Mouse (Mus musculus) limb, embryonic 14.5 days (tissue): ENCODE data around the gene Gbp3. TPM values are rescaled to one million over a fixed set of nuclear protein-coding genes. Genes with fewer than 3 reads are reported as not detected.
"Not testable (repeated sequence)": the region's sequence is repeated elsewhere in the genome, so short reads cannot be mapped to it uniquely, and the experiment has no call there.

ENCODE experiments used
- ATAC-seq: fragments of 200-750 bp; cut with Nextera tagmentation; 2 replicates; pipeline ENCODE4 v1.8.0; 2017; ENCODE audit warnings: low read depth, moderate number of reproducible peaks, moderate TSS enrichment; ENCODE audit not compliant: low FRiP score
- DNase-seq: peaks from one replicate; pipeline ENCODE4 v3.0.0-alpha.2; 2015; ENCODE audit warnings: low spot score
- H3K27ac ChIP-seq: fragments of 300-500 bp; sonication (generic); replicated peaks from 2 replicates; pipeline ENCODE4 v1.5.1; 2014; ENCODE audit warnings: low read depth, mild to moderate bottlenecking, low read length, moderate library complexity, mixed read lengths
- H3K27me3 ChIP-seq: fragments of 300-500 bp; sonication (generic); 2 replicates; pipeline ENCODE4 v1.6.1; 2014; ENCODE audit warnings: low read length, mixed read lengths; ENCODE audit not compliant: control insufficient read depth, insufficient read depth
- H3K36me3 ChIP-seq: fragments of 300-500 bp; sonication (generic); 2 replicates; pipeline ENCODE4 v1.6.1; 2014; ENCODE audit warnings: mild to moderate bottlenecking, low read length, moderate library complexity, mixed read lengths; ENCODE audit not compliant: control insufficient read depth, insufficient read depth
- H3K4me1 ChIP-seq: fragments of 300-500 bp; sonication (generic); 2 replicates; pipeline ENCODE4 v1.6.1; 2014; ENCODE audit warnings: antibody characterized with exemption, low read length, mixed read lengths; ENCODE audit not compliant: control insufficient read depth, insufficient read depth
- H3K4me2 ChIP-seq: fragments of 300-500 bp; sonication (generic); replicated peaks from 2 replicates; pipeline ENCODE4 v1.6.1; 2014; ENCODE audit warnings: low read depth, mild to moderate bottlenecking, low read length, moderate library complexity; ENCODE audit not compliant: severe bottlenecking
- H3K4me3 ChIP-seq: fragments of 300-500 bp; sonication (generic); replicated peaks from 2 replicates; pipeline ENCODE4 v1.5.1; 2014; ENCODE audit warnings: low read length
- H3K9ac ChIP-seq: fragments of 300-500 bp; sonication (generic); 2 replicates; pipeline ENCODE4 v1.6.1; 2014; ENCODE audit warnings: mild to moderate bottlenecking, low read depth, low read length, moderate library complexity; ENCODE audit not compliant: severe bottlenecking
- H3K9me3 ChIP-seq: fragments of 300-500 bp; sonication (generic); 2 replicates; pipeline ENCODE4 v1.6.1; 2016; ENCODE audit warnings: low read length; ENCODE audit not compliant: control insufficient read depth
- POLR2A ChIP-seq: fragments of 200-500 bp; IDR thresholded peaks from 2 replicates; pipeline ENCODE4 v1.8.0; 2012; ENCODE audit warnings: inconsistent platforms, mild to moderate bottlenecking, moderate library complexity, borderline replicate concordance; ENCODE audit not compliant: insufficient read depth, insufficient read length; ENCODE audit errors: extremely low read depth
- WGBS: fragments of 180-500 bp; shearing (Covaris S2); extraction: QIAGEN DNeasy Blood & Tissue Kit; methylation state at CpG from one replicate; pipeline ENCODE4 v1.1.7; 2014; 5-methylcytosine and 5-hydroxymethylcytosine counted together
- polyA plus RNA-seq, 2 experiments: library from polyadenylated mRNA; depleted of rRNA in 1 of 2; stranded (reverse) in 1 of 2; unstranded in 1 of 2; fragments of >200 nt; fragmentation: Nextera tagmentation in 1 of 2; extraction: Ambion mirVana in 1 of 2; gene quantifications; 2 replicates each; pipeline versions ENCODE4 v1.2.1 to v1.2.3; 2012 to 2014

Gene Gbp3
- polyA plus RNA-seq, 2 experiments = 0.65 to 0.69 TPM

GRCm38 (mm10) chr3:142533185-142533584, 26.6 kb upstream of the Gbp3 start:
- H3K4me3 ChIP-seq = no peak overlapping the region
- no peak for DNase-seq
- H3K9me3 ChIP-seq = no peaks in the 10 kb centered on the region
- no peaks in the 10 kb centered on the region for H3K4me1 ChIP-seq
- no peak overlapping the region for H3K9ac ChIP-seq
- H3K27ac ChIP-seq = no peak overlapping the region
- 0 out of 2 replicates have a peak, but pooled peaks cover 4% of the 10 kb centered on the region for H3K27me3 ChIP-seq
- no peak for TF ChIP-seq POLR2A
- H3K36me3 ChIP-seq = no peaks in the 10 kb centered on the region
- H3K4me2 ChIP-seq = no peak overlapping the region
- no peak for ATAC-seq
- WGBS = 85% methylated on average over 3 of the region's 3 CpGs

GRCm38 (mm10) chr3:142535667-142536066, 24.2 kb upstream of the Gbp3 start:
- ATAC-seq = no peak
- H3K27ac ChIP-seq = no peak overlapping the region

GRCm38 (mm10) chr3:142541391-142541790, 18.4 kb upstream of the Gbp3 start:
- Histone ChIP-seq H3K9me3 (no peaks in the 10 kb centered on the region), H3K9ac (no peak overlapping the region), H3K36me3 (no peaks in the 10 kb centered on the region), H3K4me3 (no peak overlapping the region), H3K27me3 (no peaks in the 10 kb centered on the region), H3K27ac (no peak overlapping the region), H3K4me1 (no peaks in the 10 kb centered on the region), H3K4me2 (no peak overlapping the region)
- 84% methylated on average over 6 of the region's 6 CpGs for WGBS
- no peak for TF ChIP-seq POLR2A
- no peak for ATAC-seq
- no peak for DNase-seq

More at GRCm38 (mm10) chr3:142535667-142536066, 24.2 kb upstream of the Gbp3 start:
- H3K36me3 ChIP-seq = no peaks in the 10 kb centered on the region
- 64% methylated on average over 1 of the region's 1 CpGs for WGBS
- DNase-seq = no peak
- no peaks in the 10 kb centered on the region for H3K9me3 ChIP-seq
- no peak overlapping the region for H3K4me2 ChIP-seq
- TF ChIP-seq POLR2A = no peak
- H3K27me3 ChIP-seq = 0 out of 2 replicates have a peak, but pooled peaks cover 4% of the 10 kb centered on the region
- H3K4me1 ChIP-seq = no peaks in the 10 kb centered on the region
- H3K9ac ChIP-seq = no peak overlapping the region
- H3K4me3 ChIP-seq = no peak overlapping the region

GRCm38 (mm10) chr3:142542776-142543175, 17.1 kb upstream of the Gbp3 start:
- H3K4me3 ChIP-seq, H3K27me3 ChIP-seq, H3K4me1 ChIP-seq, H3K27ac ChIP-seq, H3K4me2 ChIP-seq, H3K9ac ChIP-seq, H3K36me3 ChIP-seq, H3K9me3 ChIP-seq, DNase-seq, ATAC-seq: not testable (repeated sequence)
- 80% methylated on average over 12 of the region's 12 CpGs for WGBS

- Histone ChIP-seq H3K27ac (no peak overlapping the region), H3K27me3 (no peaks in the 10 kb centered on the region), H3K9me3 (no peaks in the 10 kb centered on the region), H3K4me2 (no peak overlapping the region), H3K9ac (no peak overlapping the region), H3K36me3 (no peaks in the 10 kb centered on the region), H3K4me3 (no peak overlapping the region), H3K4me1 (no peaks in the 10 kb centered on the region)
- 85% methylated on average over 3 of the region's 3 CpGs for WGBS
- TF ChIP-seq POLR2A = no peak
- no peak for ATAC-seq
- DNase-seq = no peak
Measured at GRCm38 (mm10) chr3:142546690-142547089, 13.1 kb upstream of the Gbp3 start.
